Mouse (Mus musculus) G1E (cell line): ENCODE measurements at regions not wholly inside any gene's neighbourhood (a gene's known extent, or its start where the extent isn't known, plus 50 kb on each side); places are given as distances from the start of the nearest gene placed in this dataset.

ENCODE experiments used
- ATAC-seq: 2 replicates; pipeline ENCODE4 v1.8.0; 2016; ENCODE audit warnings: mild to moderate bottlenecking; ENCODE audit not compliant: insufficient number of reproducible peaks, poor library complexity, low FRiP score, severe bottlenecking; ENCODE audit errors: extremely low read depth
- DNase-seq: peaks from one replicate; pipeline ENCODE4 v3.0.0; 2012; ENCODE audit warnings: low spot score
- H3K27me3 ChIP-seq: 2 replicates; pipeline ENCODE4 v1.6.1; 2012; ENCODE audit warnings: mild to moderate bottlenecking, low read length, inconsistent platforms; ENCODE audit not compliant: insufficient read depth
- H3K36me3 ChIP-seq: replicated peaks from 2 replicates; pipeline ENCODE3; 2012; ENCODE audit warnings: mild to moderate bottlenecking, inconsistent platforms
- H3K4me1 ChIP-seq: 2 replicates; pipeline ENCODE4 v1.6.1; 2012; ENCODE audit warnings: low read depth, low read length, inconsistent platforms, mixed read lengths; ENCODE audit not compliant: insufficient read depth
- H3K4me3 ChIP-seq: 2 replicates; pipeline ENCODE4 v1.5.1; 2012; ENCODE audit warnings: low read depth, mild to moderate bottlenecking, inconsistent platforms, low read length, moderate library complexity, mixed read lengths
- H3K9me3 ChIP-seq: replicated peaks from 2 replicates; pipeline ENCODE4 v1.6.1; 2012; ENCODE audit warnings: inconsistent platforms
- CTCF ChIP-seq: IDR thresholded peaks from 2 replicates; pipeline ENCODE4 v1.5.1; 2012; ENCODE audit warnings: low read depth, low read length, inconsistent platforms, mixed read lengths
- GATA1 ChIP-seq: IDR thresholded peaks from 2 replicates; pipeline ENCODE4 v1.6.1; 2012; ENCODE audit warnings: borderline replicate concordance, low read length, inconsistent platforms, mixed read lengths
- GATA2 ChIP-seq: IDR thresholded peaks from 2 replicates; pipeline ENCODE4 v1.6.1; 2012; ENCODE audit warnings: low read depth, low read length, inconsistent platforms, borderline replicate concordance
- POLR2AphosphoS5 ChIP-seq: IDR thresholded peaks from 2 replicates; pipeline ENCODE4 v1.6.1; 2012; ENCODE audit warnings: low read depth, low read length, inconsistent platforms; ENCODE audit not compliant: insufficient replicate concordance
- TAL1 ChIP-seq: conservative IDR thresholded peaks from 2 replicates; pipeline ENCODE4 v1.6.1; 2012; ENCODE audit warnings: low read depth, low read length, inconsistent platforms, mixed read lengths

GRCm38 (mm10) chr11:48178174-48178573 is 189.4 kb upstream of the Sgcd start:
- no peaks in the 10 kb centered on the region for H3K4me1 ChIP-seq
- H3K9me3 ChIP-seq: no peaks in the 10 kb centered on the region
- no peaks in the 10 kb centered on the region for H3K36me3 ChIP-seq
- no peak for TF ChIP-seq TAL1
- TF ChIP-seq POLR2AphosphoS5: no peak
- TF ChIP-seq CTCF: no peak
- TF ChIP-seq GATA1: no peak
- TF ChIP-seq GATA2: no peak
- DNase-seq (no peak), ATAC-seq (no peak)
- H3K27me3 ChIP-seq: no peaks in the 10 kb centered on the region
- H3K4me3 ChIP-seq: no peak overlapping the region

GRCm38 (mm10) chr11:48176451-48176850 is 187.7 kb upstream of the Sgcd start:
- TF ChIP-seq POLR2AphosphoS5: no peak
- TF ChIP-seq CTCF: no peak
- TF ChIP-seq GATA2: no peak
- no peak for TF ChIP-seq TAL1
- no peak for TF ChIP-seq GATA1
- ATAC-seq (no peak), DNase-seq (no peak)
- H3K4me1 ChIP-seq: no peaks in the 10 kb centered on the region
- H3K9me3 ChIP-seq: no peaks in the 10 kb centered on the region
- no peaks in the 10 kb centered on the region for H3K36me3 ChIP-seq
- H3K4me3 ChIP-seq: no peak overlapping the region
- H3K27me3 ChIP-seq: no peaks in the 10 kb centered on the region

GRCm38 (mm10) chr11:48152219-48152618 is 163.4 kb upstream of the Sgcd start:
- Histone ChIP-seq H3K36me3 (no peaks in the 10 kb centered on the region), H3K4me3 (no peak overlapping the region), H3K9me3 (no peaks in the 10 kb centered on the region), H3K4me1 (no peaks in the 10 kb centered on the region), H3K27me3 (no peaks in the 10 kb centered on the region)
- ATAC-seq (no peak), DNase-seq (no peak)
- TF ChIP-seq TAL1 (no peak), CTCF (no peak), GATA1 (no peak), POLR2AphosphoS5 (no peak)

GRCm38 (mm10) chr11:48133335-48133734 is 144.6 kb upstream of the Sgcd start:
- Histone ChIP-seq H3K9me3 (no peaks in the 10 kb centered on the region), H3K27me3 (no peaks in the 10 kb centered on the region), H3K4me1 (no peaks in the 10 kb centered on the region), H3K36me3 (no peaks in the 10 kb centered on the region), H3K4me3 (no peak overlapping the region)
- DNase-seq (no peak), ATAC-seq (no peak)
- TF ChIP-seq POLR2AphosphoS5 (no peak), TAL1 (no peak), CTCF (no peak), GATA2 (no peak), GATA1 (no peak)

GRCm38 (mm10) chr11:48098063-48098462 is 109.3 kb upstream of the Sgcd start:
- Histone ChIP-seq H3K4me3 (no peak overlapping the region), H3K4me1 (no peaks in the 10 kb centered on the region), H3K27me3 (no peaks in the 10 kb centered on the region), H3K36me3 (no peaks in the 10 kb centered on the region), H3K9me3 (no peaks in the 10 kb centered on the region)
- no peak for DNase-seq
- ATAC-seq: no peak
- TF ChIP-seq GATA1: no peak
- TF ChIP-seq GATA2: no peak
- TF ChIP-seq POLR2AphosphoS5: no peak
- no peak for TF ChIP-seq TAL1
- TF ChIP-seq CTCF: no peak

GRCm38 (mm10) chr11:48097455-48097854 is 108.7 kb upstream of the Sgcd start:
- H3K36me3 ChIP-seq: no peaks in the 10 kb centered on the region
- DNase-seq (no peak), ATAC-seq (no peak)
- no peaks in the 10 kb centered on the region for H3K4me1 ChIP-seq
- H3K4me3 ChIP-seq: no peak overlapping the region
- no peak for TF ChIP-seq CTCF
- no peak for TF ChIP-seq TAL1
- no peak for TF ChIP-seq GATA2
- TF ChIP-seq POLR2AphosphoS5: no peak
- H3K9me3 ChIP-seq: no peaks in the 10 kb centered on the region
- no peaks in the 10 kb centered on the region for H3K27me3 ChIP-seq

- Histone ChIP-seq H3K4me1 (no peaks in the 10 kb centered on the region), H3K9me3 (no peaks in the 10 kb centered on the region), H3K36me3 (no peaks in the 10 kb centered on the region), H3K27me3 (0 out of 2 replicates have a peak, but pooled peaks cover 3% of the 10 kb centered on the region), H3K4me3 (no peak overlapping the region)
- ATAC-seq: no peak
- no peak for TF ChIP-seq GATA2
- no peak for TF ChIP-seq POLR2AphosphoS5
- TF ChIP-seq TAL1: no peak
- TF ChIP-seq GATA1: no peak
- no peak for TF ChIP-seq CTCF
- DNase-seq: no peak
Observed at GRCm38 (mm10) chr11:48067072-48067471, 78.3 kb upstream of the Sgcd start.
